Mouse (Mus musculus): ENCODE results near the gene Naga.
A peak's percentile ranks its signal among the peaks of the same experiment; 100 is the strongest.

Naga gene

GRCm38 (mm10) chr15:82354126-82354945 lies 15.6 kb upstream of the Naga start, which contains the start of gene Ndufa6:
Gene Ndufa6 (minus strand): TSS chr15:82354322.
- DNase-seq, result peak; percentile 98 to 99

- DNase-seq, result no peak
Measured at GRCm38 (mm10) chr15:82353745-82354113, 15.0 kb upstream of the Naga start.

- DNase-seq, result no peak
Measured at GRCm38 (mm10) chr15:82353078-82353744, 14.5 kb upstream of the Naga start.

- DNase-seq, result peak in 1 of 2 experiments; percentile 15
Measured at GRCm38 (mm10) chr15:82351480-82351879, 12.8 kb upstream of the Naga start.

- peak in 1 of 2 experiments; percentile 31 for DNase-seq
Measured at GRCm38 (mm10) chr15:82350349-82350748, 11.6 kb upstream of the Naga start.

- DNase-seq, result no peak
Measured at GRCm38 (mm10) chr15:82348999-82349341, 10.2 kb upstream of the Naga start.

GRCm38 (mm10) chr15:82348258-82348998 lies 9.7 kb upstream of the Naga start:
- DNase-seq, result no peak

GRCm38 (mm10) chr15:82347852-82348251 lies 9.1 kb upstream of the Naga start:
- no peak for DNase-seq

GRCm38 (mm10) chr15:82347303-82347676 lies 8.6 kb upstream of the Naga start:
- no peak for DNase-seq

GRCm38 (mm10) chr15:82346580-82347302 lies 8.0 kb upstream of the Naga start:
- no peak for DNase-seq

- peak; percentile 99 to 100 for DNase-seq
Measured at GRCm38 (mm10) chr15:82345820-82346470, 7.2 kb upstream of the Naga start.

GRCm38 (mm10) chr15:82344971-82345370 lies 6.2 kb upstream of the Naga start:
- DNase-seq, result no peak

- peak; percentile 73 to 87 for DNase-seq
Measured at GRCm38 (mm10) chr15:82343368-82344287, 4.9 kb upstream of the Naga start.

GRCm38 (mm10) chr15:82342543-82342935 lies 3.8 kb upstream of the Naga start:
- no peak for DNase-seq

- no peak for DNase-seq
Measured at GRCm38 (mm10) chr15:82341675-82342542, 3.2 kb upstream of the Naga start.

- peak; percentile 50 to 72 for DNase-seq
Measured at GRCm38 (mm10) chr15:82341036-82341501, 2.3 kb upstream of the Naga start.

GRCm38 (mm10) chr15:82340414-82341035 lies 1.8 kb upstream of the Naga start:
- no peak for DNase-seq

GRCm38 (mm10) chr15:82339634-82340254 lies 1.0 kb upstream of the Naga start:
- DNase-seq, result no peak

- no peak for DNase-seq
Measured at GRCm38 (mm10) chr15:82339150-82339549, 425 bp upstream of the Naga start.

All from kidney, postnatal 25 days (tissue).